Mouse (Mus musculus) kidney, adult 2 months (tissue): Measurements from ENCODE around the gene ccdc198. TPM values are rescaled to one million over a fixed set of nuclear protein-coding genes. Genes with fewer than 3 reads are reported as not detected.
"Not testable (repeated sequence)": the region's sequence is repeated elsewhere in the genome, so short reads cannot be mapped to it uniquely, and the experiment has no call there.

Source experiments
- DNase-seq: peaks from one replicate; pipeline ENCODE4 v3.0.0; 2021
- H3K27ac ChIP-seq: fragments of 200-500 bp; 2 replicates; pipeline ENCODE4 v1.5.1; 2012; ENCODE audit warnings: low read depth, low read length, control low read depth, inconsistent platforms; ENCODE audit not compliant: insufficient read depth
- H3K27me3 ChIP-seq: fragments of 200-500 bp; replicated peaks from 2 replicates; pipeline ENCODE4 v1.6.1; 2012; ENCODE audit warnings: mild to moderate bottlenecking, moderate library complexity, low read length, inconsistent platforms; ENCODE audit not compliant: control insufficient read depth, insufficient read depth
- H3K36me3 ChIP-seq: fragments of 200-500 bp; 2 replicates; pipeline ENCODE4 v1.6.1; 2012; ENCODE audit warnings: mild to moderate bottlenecking, moderate library complexity, low read length, inconsistent platforms; ENCODE audit not compliant: control insufficient read depth, insufficient read depth
- H3K4me1 ChIP-seq: fragments of 200-500 bp; 2 replicates; pipeline ENCODE4 v1.6.1; 2011; ENCODE audit warnings: low read length; ENCODE audit not compliant: control insufficient read depth, insufficient read depth
- H3K4me3 ChIP-seq: fragments of 200-500 bp; 2 replicates; pipeline ENCODE4 v1.5.1; 2011; ENCODE audit warnings: mild to moderate bottlenecking, low read depth, low read length, control low read depth; ENCODE audit not compliant: insufficient read depth
- CTCF ChIP-seq: fragments of 200-500 bp; conservative IDR thresholded peaks from 2 replicates; pipeline ENCODE4 v1.5.1; 2011; ENCODE audit warnings: low read depth, mild to moderate bottlenecking, control low read depth, low read length, moderate library complexity, mixed read lengths; ENCODE audit not compliant: insufficient read depth, insufficient read length
- POLR2A ChIP-seq: fragments of 200-500 bp; IDR thresholded peaks from one replicate; pipeline ENCODE4 v1.6.1; 2011; ENCODE audit warnings: low read depth, low read length, control low read depth
- WGBS: fragments of 180-500 bp; shearing (Covaris S2); methylation state at CpG from one replicate; pipeline ENCODE4 v1.1.7; 2018; 5-methylcytosine and 5-hydroxymethylcytosine counted together
- polyA plus RNA-seq: library from polyadenylated mRNA; depleted of rRNA; stranded (reverse); fragments of >200 nt; gene quantifications from 2 replicates; pipeline ENCODE4 v1.2.3, GENCODE M21; 2012

Gene ccdc198
- polyA plus RNA-seq, 1 experiment = 53.1 TPM

DNA sequence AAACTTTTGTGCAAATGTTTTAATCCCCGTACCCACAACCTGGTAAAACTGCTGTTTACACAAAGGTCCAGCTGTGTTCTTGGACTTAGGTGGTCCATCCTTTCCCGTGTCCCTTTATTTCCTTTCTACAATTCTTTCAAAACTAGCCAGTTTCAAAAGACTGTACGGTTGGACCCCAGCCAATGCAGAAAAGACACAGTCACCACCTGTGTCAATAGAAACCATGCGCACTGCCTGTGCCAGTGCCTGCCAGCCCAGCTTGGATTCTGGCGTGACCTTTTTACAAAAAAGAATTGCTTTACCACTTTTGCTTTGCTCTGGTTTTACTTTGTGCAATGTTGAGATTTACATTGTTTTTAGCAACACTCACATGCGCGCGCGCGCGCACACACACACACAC is 18.3 kb downstream of the ccdc198 start:
- Histone ChIP-seq H3K27me3 (no peaks in the 10 kb centered on the region), H3K27ac (no peak overlapping the region), H3K4me1 (no peaks in the 10 kb centered on the region), H3K4me3 (no peak overlapping the region), H3K36me3 (peaks cover 6% of the 10 kb centered on the region; the same call in 1 of the 2 replicates)
- DNase-seq = no peak
- TF ChIP-seq POLR2A (no peak), CTCF (no peak)
- 85% methylated on average over 11 of the region's 11 CpGs for WGBS

DNA sequence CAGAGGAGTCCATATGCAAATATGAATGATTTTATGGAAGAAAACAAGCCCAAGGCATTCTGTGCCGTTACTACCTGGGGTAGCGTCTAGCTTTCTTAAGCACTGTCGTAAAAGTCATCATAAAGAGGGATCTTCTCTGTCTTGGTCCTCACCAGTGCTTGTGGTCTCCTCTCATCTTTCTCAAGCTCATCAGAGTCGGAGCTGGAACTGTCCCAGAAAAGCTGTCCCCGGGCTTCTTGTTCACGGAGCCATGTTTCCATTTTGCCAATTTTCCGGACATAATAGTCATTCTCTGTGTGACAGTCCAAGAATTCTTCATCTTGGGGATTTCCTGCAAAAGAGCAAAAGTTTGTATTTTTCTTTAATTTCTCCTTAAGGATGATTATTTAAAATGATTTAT is 18.8 kb downstream of the ccdc198 start:
- Histone ChIP-seq H3K36me3 (peaks cover 7% of the 10 kb centered on the region; the same call in 1 of the 2 replicates), H3K4me1 (no peaks in the 10 kb centered on the region), H3K27me3 (no peaks in the 10 kb centered on the region), H3K4me3 (no peak overlapping the region), H3K27ac (no peak overlapping the region)
- DNase-seq = no peak
- 78% methylated on average over 7 of the region's 7 CpGs for WGBS
- TF ChIP-seq CTCF (no peak), POLR2A (no peak)

DNA sequence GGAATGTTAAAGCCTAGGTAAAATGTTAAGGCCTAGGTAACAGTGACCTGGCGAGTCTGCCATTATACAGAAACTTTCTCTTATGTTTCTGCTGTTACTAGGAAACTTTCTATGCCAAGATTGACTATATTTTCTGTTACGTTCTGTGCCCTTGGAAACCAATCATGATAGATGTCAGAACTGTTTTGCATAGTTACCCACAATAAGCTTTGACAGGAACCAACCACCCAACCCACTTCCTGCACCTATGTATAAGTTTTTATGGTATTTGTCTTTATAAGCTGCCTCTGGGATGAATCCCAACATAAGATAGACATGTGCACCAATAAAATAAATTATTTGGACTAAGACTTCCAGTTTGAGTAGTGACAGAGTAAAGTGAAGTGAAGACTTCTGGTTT is 23.5 kb downstream of the ccdc198 start:
- H3K4me1 ChIP-seq = no peaks in the 10 kb centered on the region
- H3K27ac ChIP-seq = no peak overlapping the region
- H3K27me3 ChIP-seq = no peaks in the 10 kb centered on the region
- no peak for DNase-seq
- no peak for TF ChIP-seq CTCF
- TF ChIP-seq POLR2A = no peak
- WGBS = 86% methylated on average over 2 of the region's 2 CpGs
- no peak overlapping the region for H3K4me3 ChIP-seq
- peaks cover 7% of the 10 kb centered on the region; the same call in 1 of the 2 replicates for H3K36me3 ChIP-seq

DNA sequence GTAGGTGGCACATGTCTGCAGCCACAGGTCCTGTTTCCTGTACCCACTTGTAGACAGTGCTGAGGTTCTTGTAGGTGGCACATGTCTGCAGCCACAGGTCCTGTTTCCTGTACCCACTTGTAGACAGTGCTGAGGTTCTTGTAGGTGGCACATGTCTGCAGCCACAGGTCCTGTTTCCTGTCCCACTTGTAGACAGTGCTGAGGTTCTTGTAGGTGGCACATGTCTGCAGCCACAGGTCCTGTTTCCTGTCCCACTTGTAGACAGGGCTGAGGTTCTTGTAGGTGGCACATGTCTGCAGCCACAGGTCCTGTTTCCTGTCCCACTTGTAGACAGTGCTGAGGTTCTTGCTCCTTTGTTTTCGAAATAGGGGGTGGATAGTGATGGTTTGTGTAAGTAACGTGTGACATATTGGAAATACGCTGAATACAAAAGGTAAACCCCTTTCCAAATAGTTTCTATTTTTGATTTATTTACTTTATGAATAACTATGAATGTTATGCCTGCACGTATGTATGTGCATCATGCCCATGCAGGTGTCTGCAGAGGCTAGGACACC is 25.7 kb downstream of the ccdc198 start:
- not testable (repeated sequence) for H3K27ac ChIP-seq, DNase-seq
- 88% methylated on average over 4 of the region's 4 CpGs for WGBS

DNA sequence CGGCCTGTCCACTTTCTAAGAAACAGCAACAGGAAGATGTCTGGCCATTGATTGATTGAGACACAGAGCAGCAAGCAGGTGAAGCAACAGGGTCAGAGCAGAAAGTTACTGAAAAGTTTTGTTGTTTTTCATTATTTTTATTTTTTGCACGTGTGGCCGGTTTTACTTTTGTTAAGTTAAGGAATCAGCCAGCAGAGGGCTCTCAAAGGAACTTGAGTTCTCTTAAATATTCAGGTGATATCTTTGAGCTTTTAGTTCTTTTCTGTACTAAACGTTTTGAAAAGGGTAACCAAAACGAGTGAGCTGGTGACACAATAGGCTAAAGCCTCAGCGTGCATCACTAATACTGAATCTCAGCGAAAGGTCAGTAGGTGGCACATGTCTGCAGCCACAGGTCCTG is 26.6 kb downstream of the ccdc198 start:
- TF ChIP-seq CTCF (no peak), POLR2A (no peak)
- DNase-seq = no peak
- 64% methylated on average over 7 of the region's 7 CpGs for WGBS
- H3K4me3 ChIP-seq = no peak overlapping the region
- H3K27me3 ChIP-seq = no peaks in the 10 kb centered on the region
- peaks cover 3% of the 10 kb centered on the region; the same call in 1 of the 2 replicates for H3K36me3 ChIP-seq
- no peaks in the 10 kb centered on the region for H3K4me1 ChIP-seq
- H3K27ac ChIP-seq = no peak overlapping the region

More for the DNA sequence above, 25.7 kb downstream of the ccdc198 start:
- H3K27me3 ChIP-seq, H3K4me1 ChIP-seq, H3K36me3 ChIP-seq, H3K4me3 ChIP-seq: not testable (repeated sequence)

DNA sequence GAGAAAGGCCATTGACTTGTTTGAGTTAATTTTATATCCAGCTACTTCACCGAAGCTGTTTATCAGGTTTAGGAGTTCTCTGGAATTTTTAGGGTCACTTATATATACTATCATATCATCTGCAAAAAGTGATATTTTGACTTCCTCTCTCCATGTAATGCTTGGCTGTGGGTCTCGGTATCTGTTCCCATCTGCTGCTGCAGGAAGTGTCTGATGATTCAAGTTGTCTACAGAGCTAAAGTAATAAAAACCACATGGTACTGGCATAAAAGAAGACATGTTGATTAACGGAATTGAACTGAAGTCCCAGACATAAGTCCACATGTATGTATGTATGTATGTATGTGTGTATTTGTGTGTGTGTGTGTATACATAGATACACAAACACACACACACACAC is 35.1 kb downstream of the ccdc198 start:
- H3K27ac ChIP-seq, H3K4me3 ChIP-seq, DNase-seq, H3K36me3 ChIP-seq, H3K27me3 ChIP-seq, H3K4me1 ChIP-seq: not testable (repeated sequence)
- whole genome bisulfite sequencing = 74% methylated on average over 3 of the region's 3 CpGs

DNA sequence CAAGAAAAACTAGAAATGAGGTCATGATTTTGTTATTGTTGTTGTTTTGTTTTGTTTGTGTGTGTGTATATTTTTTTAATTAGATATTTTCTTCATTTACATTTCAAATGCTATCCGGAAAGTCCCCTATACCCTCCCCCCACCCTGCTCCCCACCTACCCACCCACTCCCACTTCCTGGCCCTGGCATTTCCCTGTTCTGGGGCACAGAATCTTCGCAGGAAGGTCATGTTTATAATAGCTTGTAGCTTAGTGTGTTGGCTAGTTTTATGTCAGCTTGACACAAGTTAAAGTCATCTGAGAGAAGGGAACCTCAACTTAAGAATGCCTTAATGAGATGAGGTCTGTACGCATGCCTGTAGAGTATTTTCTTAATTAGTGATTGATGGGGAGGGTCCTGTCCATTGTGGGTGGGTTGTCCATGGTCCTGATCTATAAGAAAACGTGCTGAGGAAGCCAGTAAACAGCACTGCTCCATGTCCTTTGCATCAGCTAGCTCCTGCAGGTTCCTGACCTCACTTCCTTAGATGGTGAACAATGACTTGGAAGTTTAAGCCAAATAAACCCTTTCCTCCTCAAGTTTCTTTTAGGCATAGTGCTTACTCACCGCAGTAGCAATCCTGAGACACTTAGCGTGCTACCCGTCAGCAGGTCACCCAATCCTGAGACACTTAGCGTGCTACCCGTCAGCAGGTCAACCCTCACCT is 44.0 kb downstream of the ccdc198 start:
- Histone ChIP-seq H3K4me3 (no peak overlapping the region), H3K27ac (no peak overlapping the region), H3K36me3 (no peaks in the 10 kb centered on the region), H3K27me3 (no peaks in the 10 kb centered on the region), H3K4me1 (no peaks in the 10 kb centered on the region)
- no peak for TF ChIP-seq POLR2A
- no peak for TF ChIP-seq CTCF
- WGBS = 47% methylated on average over 9 of the region's 9 CpGs
- no peak for DNase-seq
